Mouse (Mus musculus) C2C12 (cell line): ENCODE results near the gene Vmn1r176.
"Not testable (repeated sequence)": the region's sequence is repeated elsewhere in the genome, so short reads cannot be mapped to it uniquely, and the experiment has no call there.

ENCODE experiments used
- CTCF ChIP-seq: IDR thresholded peaks from one replicate; pipeline ENCODE4 v1.5.1; 2011; ENCODE audit not compliant: control insufficient read depth, insufficient read depth, insufficient read length
- MAX ChIP-seq: IDR thresholded peaks from one replicate; pipeline ENCODE4 v1.6.1; 2011; ENCODE audit warnings: mild to moderate bottlenecking, control low read depth
- MYOG ChIP-seq: IDR thresholded peaks from one replicate; pipeline ENCODE4 v1.6.1; 2011; ENCODE audit not compliant: control insufficient read depth, insufficient read length; ENCODE audit errors: extremely low read depth
- USF1 ChIP-seq: IDR thresholded peaks from one replicate; pipeline ENCODE4 v1.6.1; 2011; ENCODE audit warnings: low read depth, mild to moderate bottlenecking, control low read depth, moderate library complexity

DNA sequence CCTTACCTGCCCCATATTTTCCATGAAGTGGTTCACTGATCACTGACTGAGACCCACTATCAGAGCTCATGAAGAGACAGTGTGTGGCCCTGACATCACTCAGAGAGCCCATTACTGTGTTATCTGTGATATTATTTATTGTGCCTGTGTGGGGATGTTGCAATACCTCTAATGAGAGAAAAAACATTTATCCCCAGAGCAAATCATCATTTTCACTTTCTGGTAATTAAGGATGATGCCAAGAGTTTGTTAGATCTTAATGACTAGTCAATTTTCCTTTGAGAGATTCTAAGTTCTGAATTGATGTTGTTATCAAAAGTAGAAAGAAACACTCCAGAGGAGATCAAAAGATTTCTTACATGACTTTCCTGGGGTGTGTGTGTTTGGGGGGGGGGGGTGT lies 26.6 kb downstream of the Vmn1r176 start, which contains the start of gene Vmn1r175:
- TF ChIP-seq CTCF, USF1, MAX, MYOG: not testable (repeated sequence)
